Mouse (Mus musculus) erythroblast, embryonic 14.5 days (primary cell): ENCODE results near the gene Gm49416.

Experiments used
- GATA1 ChIP-seq: IDR thresholded peaks from 2 replicates; pipeline ENCODE4 v1.6.1; 2012; ENCODE audit warnings: low read length, inconsistent platforms, mixed read lengths
- TAL1 ChIP-seq: IDR thresholded peaks from 3 replicates; pipeline ENCODE4 v1.6.1; 2012; ENCODE audit warnings: low read length, inconsistent platforms, mixed read lengths

- TF ChIP-seq TAL1 (no peak), GATA1 (no peak)
Measured at GRCm38 (mm10) chr19:8888511-8889385, at the start of gene Gm49416, which contains the start of gene 1810009A15Rik.
